Mouse (Mus musculus) CH12.LX (cell line): ENCODE results near the gene Gm48551. TPM values are rescaled to one million over a fixed set of nuclear protein-coding genes. Genes with fewer than 3 reads are reported as not detected.

Source experiments
- DNase-seq: peaks from one replicate; pipeline ENCODE4 v3.0.0-alpha.2; 2013; ENCODE audit errors: extremely low read depth
- H3K27ac ChIP-seq: 2 replicates; pipeline ENCODE4 v1.5.1; 2012; ENCODE audit warnings: low read depth, mild to moderate bottlenecking, control low read depth, moderate library complexity; ENCODE audit not compliant: insufficient read depth
- H3K27me3 ChIP-seq: replicated peaks from 2 replicates; pipeline ENCODE3; 2012; ENCODE audit warnings: inconsistent platforms
- H3K36me3 ChIP-seq, 2 experiments: replicated peaks in 1 of 2; 2 replicates each; pipeline versions ENCODE3 to v1.6.1; 2012; ENCODE audit warnings: inconsistent platforms in 1 of 2, low read length in 1 of 2, mild to moderate bottlenecking in 1 of 2, mixed read lengths in 1 of 2, moderate library complexity in 1 of 2; ENCODE audit not compliant: control insufficient read depth in 1 of 2, insufficient read depth in 1 of 2
- H3K4me1 ChIP-seq, 2 experiments: 2 replicates each; pipeline ENCODE4 v1.6.1; 2012; ENCODE audit warnings: inconsistent platforms in 1 of 2, moderate library complexity in 1 of 2; ENCODE audit not compliant: insufficient read depth in 2 of 2, control insufficient read depth in 1 of 2
- H3K4me2 ChIP-seq: 2 replicates; pipeline ENCODE4 v1.6.1; 2012; ENCODE audit warnings: low read depth, mild to moderate bottlenecking, control low read depth; ENCODE audit not compliant: poor library complexity, insufficient read depth, severe bottlenecking
- H3K4me3 ChIP-seq, 3 experiments: fragments of 150-350 bp in 1 of 3; sonication (generic) in 1 of 3; replicated peaks in 1 of 3; 2 replicates each; pipeline versions ENCODE3 to v1.5.1; 2011 to 2012; ENCODE audit warnings: low read depth in 2 of 3, low read length in 2 of 3, mild to moderate bottlenecking in 2 of 3, moderate library complexity in 2 of 3, control low read depth in 1 of 3, improper control_type of control experiment in 1 of 3, inconsistent platforms in 1 of 3, mixed read lengths in 1 of 3; ENCODE audit not compliant: poor library complexity in 1 of 3
- H3K79me2 ChIP-seq: replicated peaks from 2 replicates; pipeline ENCODE4 v1.6.1; 2012; ENCODE audit warnings: mild to moderate bottlenecking, moderate library complexity; ENCODE audit not compliant: control insufficient read depth, poor library complexity, insufficient read depth, severe bottlenecking; ENCODE audit errors: extremely low read depth
- H3K9ac ChIP-seq: 2 replicates; pipeline ENCODE4 v1.6.1; 2012; ENCODE audit warnings: low read depth, mild to moderate bottlenecking, control low read depth, moderate library complexity; ENCODE audit not compliant: insufficient read depth
- H3K9me3 ChIP-seq: replicated peaks from 2 replicates; pipeline ENCODE3; 2012; ENCODE audit warnings: low read length, inconsistent platforms, mixed read lengths
- BHLHE40 ChIP-seq: IDR thresholded peaks from 2 replicates; pipeline ENCODE4 v1.6.1; 2011; ENCODE audit warnings: mild to moderate bottlenecking, low read depth, low read length, improper control_type of control experiment
- CHD1 ChIP-seq: IDR thresholded peaks from 2 replicates; pipeline ENCODE4 v1.6.1; 2012; ENCODE audit warnings: low read depth, low read length, improper control_type of control experiment, inconsistent platforms
- CHD2 ChIP-seq: IDR thresholded peaks from 2 replicates; pipeline ENCODE4 v1.6.1; 2011; ENCODE audit warnings: low read length, improper control_type of control experiment
- GABPA ChIP-seq: IDR thresholded peaks from 2 replicates; pipeline ENCODE4 v1.6.1; 2012; ENCODE audit warnings: low read depth, low read length, improper control_type of control experiment, inconsistent platforms; ENCODE audit not compliant: insufficient replicate concordance
- HCFC1 ChIP-seq: IDR thresholded peaks from 2 replicates; pipeline ENCODE4 v1.6.1; 2012; ENCODE audit warnings: low read depth, mild to moderate bottlenecking, inconsistent platforms, low read length, improper control_type of control experiment
- IRF4 ChIP-seq: IDR thresholded peaks from 2 replicates; pipeline ENCODE4 v1.6.1; 2014; ENCODE audit warnings: low read depth, mild to moderate bottlenecking, inconsistent platforms, low read length, improper control_type of control experiment
- JUN ChIP-seq: IDR thresholded peaks from 2 replicates; pipeline ENCODE4 v1.6.1; 2011; ENCODE audit warnings: low read depth, mild to moderate bottlenecking, low read length, improper control_type of control experiment, moderate library complexity; ENCODE audit not compliant: insufficient read depth
- JUND ChIP-seq: conservative IDR thresholded peaks from 2 replicates; pipeline ENCODE4 v1.6.1; 2011; ENCODE audit warnings: low read depth, low read length, improper control_type of control experiment
- KAT2A ChIP-seq: IDR thresholded peaks from 2 replicates; pipeline ENCODE4 v1.6.1; 2012; ENCODE audit warnings: low read length, improper control_type of control experiment, inconsistent platforms; ENCODE audit not compliant: insufficient replicate concordance
- MAFK ChIP-seq: IDR thresholded peaks from 2 replicates; pipeline ENCODE4 v1.6.1; 2011; ENCODE audit warnings: low read length, improper control_type of control experiment; ENCODE audit not compliant: insufficient replicate concordance
- MAX ChIP-seq: IDR thresholded peaks from 2 replicates; pipeline ENCODE4 v1.6.1; 2011; ENCODE audit warnings: low read length, improper control_type of control experiment
- NRF1 ChIP-seq: IDR thresholded peaks from 2 replicates; pipeline ENCODE4 v1.6.1; 2014; ENCODE audit warnings: low read depth, mild to moderate bottlenecking, inconsistent platforms, low read length, improper control_type of control experiment, moderate library complexity
- PAX5 ChIP-seq: IDR thresholded peaks from 2 replicates; pipeline ENCODE4 v1.6.1; 2012; ENCODE audit warnings: low read length, inconsistent platforms, mixed read lengths
- RAD21 ChIP-seq: IDR thresholded peaks from 2 replicates; pipeline ENCODE4 v1.6.1; 2011; ENCODE audit warnings: low read depth, mild to moderate bottlenecking, low read length, improper control_type of control experiment, moderate library complexity
- RCOR1 ChIP-seq: conservative IDR thresholded peaks from 2 replicates; pipeline ENCODE4 v1.6.1; 2012; ENCODE audit warnings: low read depth, mild to moderate bottlenecking, inconsistent platforms, low read length, improper control_type of control experiment
- SIN3A ChIP-seq: IDR thresholded peaks from 2 replicates; pipeline ENCODE4 v1.6.1; 2012; ENCODE audit warnings: low read length, improper control_type of control experiment, inconsistent platforms
- SMC3 ChIP-seq: IDR thresholded peaks from 2 replicates; pipeline ENCODE4 v1.6.1; 2011; ENCODE audit warnings: low read depth, low read length, improper control_type of control experiment
- TBP ChIP-seq: conservative IDR thresholded peaks from 2 replicates; pipeline ENCODE4 v1.6.1; 2011; ENCODE audit warnings: low read depth, low read length, improper control_type of control experiment
- TCF12 ChIP-seq: IDR thresholded peaks from 2 replicates; pipeline ENCODE4 v1.6.1; 2014; ENCODE audit warnings: low read depth, mild to moderate bottlenecking, inconsistent platforms, low read length, improper control_type of control experiment
- ZC3H11A ChIP-seq: IDR thresholded peaks from 2 replicates; pipeline ENCODE4 v1.6.1; 2012; ENCODE audit warnings: low read depth, mild to moderate bottlenecking, inconsistent platforms, low read length, improper control_type of control experiment
- ZMIZ1 ChIP-seq: IDR thresholded peaks from 2 replicates; pipeline ENCODE4 v1.6.1; 2012; ENCODE audit warnings: low read depth, mild to moderate bottlenecking, inconsistent platforms, low read length, improper control_type of control experiment
- dilution Hi-C: fragments of 300-500 bp; cut with MboI; formaldehyde crosslinking; loops from 2 replicates; pipeline ENCODE4 v1.14.3; 2020; ENCODE audit warnings: low sequenced_read_pairs; ENCODE audit not compliant: extremely low pct_unique_long_range_greater_than_20kb, extremely low pct_ligation_motif_present
- in situ Hi-C: fragments of 300-500 bp; cut with MboI; formaldehyde crosslinking; loops from 3 replicates; pipeline ENCODE4 v1.14.3; 2019; ENCODE audit warnings: low sequenced_read_pairs, low pct_ligation_motif_present, low pct_unique_long_range_greater_than_20kb, mixed read lengths
- polyA plus RNA-seq: library from polyadenylated mRNA; unstranded; fragments of >175 nt; gene quantifications from 2 replicates; pipeline ENCODE4 v1.2.1, GENCODE M21; 2012; ENCODE audit warnings: low read depth; ENCODE audit not compliant: insufficient read length
- total RNA-seq, 2 experiments: library from RNA; depleted of rRNA; stranded (reverse); fragments of 300-350 nt in 1 of 2; fragments of >200 nt in 1 of 2; gene quantifications; 2 replicates each; pipeline ENCODE4 v1.2.3; 2012 to 2014

Gene Gm48551
- total and polyA plus RNA-seq, 3 experiments, result 1.0 to 3.4 (median 1.2) TPM

DNA sequence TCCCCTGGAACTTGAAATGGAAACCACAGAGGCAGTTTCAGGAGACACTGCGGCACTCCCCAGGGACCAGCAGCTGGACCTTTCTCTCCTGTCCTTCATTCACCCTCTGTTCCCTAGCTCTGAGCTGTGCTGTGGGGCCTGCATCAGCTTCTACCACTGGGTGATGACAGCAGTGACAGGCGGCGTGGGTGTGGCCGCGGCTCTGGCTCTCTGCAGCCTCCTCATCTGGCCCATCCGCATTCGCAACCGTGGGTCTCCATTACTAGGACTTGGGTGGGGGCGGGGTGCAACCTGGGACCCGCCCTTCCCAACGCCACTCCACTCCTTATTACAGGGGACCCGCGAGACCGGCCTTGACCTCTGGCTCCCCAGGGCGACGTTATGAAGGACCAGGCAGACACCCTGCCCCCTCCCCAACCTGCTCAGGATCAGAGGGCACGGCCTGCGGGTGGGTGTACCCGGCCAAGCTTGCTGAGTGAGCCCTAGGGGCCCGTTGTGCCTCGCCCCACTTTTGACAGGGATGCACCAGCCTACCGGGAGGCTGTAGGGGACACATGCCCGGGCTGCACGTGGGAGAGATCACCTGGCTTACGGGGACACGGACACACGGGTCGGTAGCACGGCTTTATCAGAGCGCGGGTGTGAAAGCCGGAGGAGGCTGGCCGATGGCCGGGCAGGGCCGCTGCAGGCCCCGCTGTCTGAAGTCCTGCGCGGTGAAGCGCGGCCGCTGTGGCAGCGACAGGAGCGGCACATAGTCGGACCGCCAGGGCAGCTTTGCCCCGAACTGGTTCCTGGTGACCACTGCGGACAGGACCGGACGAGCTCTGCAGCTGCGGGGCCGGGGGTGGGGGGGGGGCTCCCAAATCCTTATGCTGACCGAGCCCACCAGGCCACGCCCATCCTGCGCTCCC is 20.6 kb upstream of the Gm48551 start:
- Histone ChIP-seq H3K4me1 (peaks cover 42 to 81% of the 10 kb centered on the region in 2 experiments), H3K27ac (peak overlapping the region; percentile 7; the same call in 1 of the 2 replicates), H3K9ac (no peak overlapping the region), H3K4me2 (no peak overlapping the region), H3K4me3 (peak overlapping the region in 1 of 3 experiments; percentile 3), H3K9me3 (no peaks in the 10 kb centered on the region), H3K27me3 (no peaks in the 10 kb centered on the region), H3K36me3 (peaks cover 72 to 93% of the 10 kb centered on the region in 2 experiments), H3K79me2 (no peaks in the 10 kb centered on the region)
- TF ChIP-seq SMC3 (no peak), RCOR1 (no peak), MAX (no peak), CHD1 (no peak), SIN3A (no peak), MAFK (no peak), IRF4 (0 out of 2 replicates have a peak, but pooled peaks have one; percentile 21), JUND (no peak), ZC3H11A (no peak), GABPA (no peak), PAX5 (no peak), ZMIZ1 (no peak), RAD21 (no peak), BHLHE40 (no peak), KAT2A (no peak), HCFC1 (no peak), NRF1 (no peak), TBP (no peak), JUN (no peak), CHD2 (0 out of 2 replicates have a peak, but pooled peaks have one; percentile 37), TCF12 (0 out of 2 replicates have a peak, but pooled peaks have one; percentile 10)
- DNase-seq, result no peak
- in situ Hi-C loops (no loop called here), dilution Hi-C loops (no loop called here)
